ENCODE assay signal across 7 mouse cellular contexts in the genomic region with DNA sequence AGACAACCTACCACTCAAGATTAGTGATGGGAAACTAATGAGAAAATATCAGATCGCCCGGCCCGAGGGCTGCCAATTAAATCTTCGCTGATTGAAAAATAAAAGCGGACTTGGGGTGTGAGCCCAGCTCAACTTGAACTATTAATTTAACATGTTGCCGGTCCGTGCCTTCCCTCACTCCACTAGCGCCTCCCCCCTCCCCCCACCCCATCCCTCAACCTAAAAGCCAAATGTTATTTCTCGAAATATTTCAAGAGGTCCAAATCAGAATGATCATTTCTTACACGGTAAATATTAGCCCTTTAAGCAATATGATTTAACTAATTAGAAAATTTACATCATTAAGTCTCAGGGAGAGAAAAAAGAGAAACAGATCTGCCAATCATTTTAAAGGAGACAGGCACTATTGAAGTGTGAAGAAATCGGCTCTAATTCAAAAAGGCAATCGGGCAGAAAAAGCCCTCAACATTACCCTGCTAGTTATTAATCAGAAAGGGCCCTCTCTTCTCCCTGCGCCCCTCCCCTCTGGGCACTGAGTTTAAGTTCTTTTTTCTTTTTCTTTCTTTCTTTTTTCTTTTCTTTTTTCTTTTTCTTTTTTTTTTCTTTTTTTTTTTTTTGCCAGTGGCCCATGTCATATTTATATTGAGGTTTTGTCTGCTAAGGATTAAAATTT.
DNase-seq lines count a peak whose midpoint lies in the region; ATAC-seq and TF ChIP-seq lines count a peak whose summit lies in the region.

No protein-coding gene starts in this region.

- no peak overlapping the region for H3K27ac ChIP-seq in ES-E14 (ENCODE audit: insufficient read depth, low read depth, low read length, poor library complexity, severe bottlenecking)
- H3K27ac ChIP-seq in heart, embryonic 16.5 days (ENCODE audit: low read length): no peak overlapping the region
- H3K27ac ChIP-seq in liver, postnatal 0 days (ENCODE audit: low read depth): no peak overlapping the region

- H3K27me3 ChIP-seq in heart, embryonic 16.5 days (ENCODE audit: control insufficient read depth, insufficient read depth, low read length): peaks cover 23% of the 10 kb centered on the region
- H3K27me3 ChIP-seq in liver, postnatal 0 days (ENCODE audit: insufficient read depth, low read length): peaks cover 94% of the 10 kb centered on the region

- H3K9me3 ChIP-seq in ES-E14 (ENCODE audit: control insufficient read depth, insufficient read depth, low read depth, low read length): no peaks in the 10 kb centered on the region
- H3K9me3 ChIP-seq in heart, embryonic 16.5 days (replicated peaks; ENCODE audit: control insufficient read depth, low read length): no peaks in the 10 kb centered on the region
- no peaks in the 10 kb centered on the region for H3K9me3 ChIP-seq in liver, postnatal 0 days (ENCODE audit: low read length)

- peaks cover 0 to 9% of the 10 kb centered on the region in 2 experiments; a peak in 1 of 4 replicates for H3K4me1 ChIP-seq in ES-E14 (ENCODE audit: control insufficient read depth in 2 of 2, insufficient read depth in 2 of 2, low read length in 2 of 2, poor library complexity in 1 of 2)
- peaks cover 25% of the 10 kb centered on the region for H3K4me1 ChIP-seq in heart, embryonic 16.5 days (ENCODE audit: control insufficient read depth, insufficient read depth, low read length)
- H3K4me1 ChIP-seq in liver, postnatal 0 days (ENCODE audit: insufficient read depth): peaks cover 5% of the 10 kb centered on the region; the same call in 1 of the 2 replicates

- H3K4me2 ChIP-seq in heart, embryonic 16.5 days (ENCODE audit: low read depth, low read length): peak overlapping the region; percentile 75
- peak overlapping the region; percentile 55 for H3K4me2 ChIP-seq in liver, postnatal 0 days (ENCODE audit: low read depth, low read length)

- no peak for TF ChIP-seq CTCF in liver, postnatal 0 days (IDR thresholded peaks at IDR 0.05; ENCODE audit: low read depth)

- 10% methylated on average over 13 of the region's 13 CpGs for WGBS in heart, embryonic 16.5 days
- 8% methylated on average over 13 of the region's 13 CpGs for WGBS in liver, postnatal 0 days (ENCODE audit: insufficient replicate concordance)

- H3K36me3 ChIP-seq in ES-E14 (ENCODE audit: control insufficient read depth, insufficient read depth, low read length, poor library complexity, severe bottlenecking): no peaks in the 10 kb centered on the region
- H3K36me3 ChIP-seq in heart, embryonic 16.5 days (ENCODE audit: control insufficient read depth, insufficient read depth): no peaks in the 10 kb centered on the region
- H3K36me3 ChIP-seq in liver, postnatal 0 days (replicated peaks; ENCODE audit: insufficient read depth, low read length): no peaks in the 10 kb centered on the region

- TF ChIP-seq EP300 in liver, postnatal 0 days (IDR thresholded peaks at IDR 0.05; ENCODE audit: low read depth): no peak

- DNase-seq in A20 (ENCODE audit: low read depth, low spot score) (peak; percentile 45), ES-E14 (ENCODE audit: low read depth, low spot score) (no peak)
- no peak for DNase-seq in liver, postnatal 0 days
- no peak for DNase-seq in left cerebral cortex, adult 9 months (ENCODE audit: low spot score in 2 of 2)
- DNase-seq in cerebellum, postnatal 4 days (ENCODE audit: low spot score in 2 of 2): no peak

- ATAC-seq in heart, embryonic 16.5 days (replicated peaks; ENCODE audit: extremely low read depth, insufficient read depth, low FRiP score): no peak
- no peak for ATAC-seq in liver, postnatal 0 days
- no peak for ATAC-seq in megakaryocyte progenitor cell, adult 5-6 weeks (replicated peaks; ENCODE audit: poor library complexity)

- in situ Hi-C loops in ES-E14 (cut with MboI; ENCODE audit: low sequenced_read_pairs in 2 of 2, unreplicated experiment in 2 of 2): loop anchor here (5.0 to 10.0 kb wide), 2 partner anchors 206 to 698 kb away; no protein-coding TSS in a partner anchor

- H3K9ac ChIP-seq in ES-E14 (ENCODE audit: insufficient read depth, low read depth, low read length, poor library complexity, severe bottlenecking): no peak overlapping the region
- peak overlapping the region; percentile 49 for H3K9ac ChIP-seq in heart, embryonic 16.5 days (ENCODE audit: low read length)
- H3K9ac ChIP-seq in liver, postnatal 0 days (replicated peaks): no peak overlapping the region

- no peak overlapping the region for H3K4me3 ChIP-seq in ES-E14 (ENCODE audit: insufficient read depth in 1 of 2, low read depth in 1 of 2, low read length in 2 of 2, poor library complexity in 1 of 2, severe bottlenecking in 1 of 2)
- H3K4me3 ChIP-seq in heart, embryonic 16.5 days (ENCODE audit: low read length): peak overlapping the region; percentile 50
- peak overlapping the region; percentile 34; the same call in 1 of the 2 replicates for H3K4me3 ChIP-seq in liver, postnatal 0 days (ENCODE audit: low read depth, low read length)

TF ChIP-seq in ES-E14, 5 proteins besides CTCF, POLR2A, EP300 and RAD21:
- TF ChIP-seq MAFK (IDR thresholded peaks at IDR 0.05; ENCODE audit: insufficient read depth, low read depth, low read length) (no peak), ZC3H11A (IDR thresholded peaks at IDR 0.05; ENCODE audit: borderline replicate concordance, low read depth, low read length) (no peak), CHD2 (IDR thresholded peaks at IDR 0.05; ENCODE audit: low read depth, low read length) (no peak), ZNF384 (IDR thresholded peaks at IDR 0.05; ENCODE audit: low read depth, low read length) (peak; percentile 36; the same call in 1 of the 2 replicates), HCFC1 (IDR thresholded peaks at IDR 0.05; ENCODE audit: borderline replicate concordance, insufficient read depth, low read length) (no peak)

Comparison
In these comparisons a context has a peak if more than half of its experiments do, and no peak if none do; other contexts are left out.
1. H3K4me3 ChIP-seq: peak in heart, embryonic 16.5 days (single experiment) and liver, postnatal 0 days (single experiment); none in ES-E14 (0 of 2).